Mouse (Mus musculus) heart, embryonic 12.5 days (tissue): ENCODE data around the gene Vmn1r178. TPM values are rescaled to one million over a fixed set of nuclear protein-coding genes. Genes with fewer than 3 reads are reported as not detected.
"Not testable (repeated sequence)": the region's sequence is repeated elsewhere in the genome, so short reads cannot be mapped to it uniquely, and the experiment has no call there.

Source experiments
- ATAC-seq: fragments of 200-750 bp; cut with Nextera tagmentation; 2 replicates; pipeline ENCODE4 v1.8.0; 2017; ENCODE audit warnings: moderate TSS enrichment, moderate library complexity; ENCODE audit not compliant: insufficient number of reproducible peaks, low FRiP score
- H3K27ac ChIP-seq: fragments of 300-500 bp; sonication (generic); 2 replicates; pipeline ENCODE4 v1.5.1; 2016; ENCODE audit warnings: mild to moderate bottlenecking, moderate library complexity; ENCODE audit not compliant: poor library complexity, severe bottlenecking
- H3K27me3 ChIP-seq: fragments of 300-500 bp; sonication (generic); replicated peaks from 2 replicates; pipeline ENCODE4 v1.6.1; 2016; ENCODE audit warnings: mild to moderate bottlenecking, moderate library complexity
- H3K36me3 ChIP-seq: fragments of 300-500 bp; sonication (generic); 2 replicates; pipeline ENCODE4 v1.6.1; 2016; ENCODE audit warnings: mild to moderate bottlenecking, moderate library complexity
- H3K4me1 ChIP-seq: fragments of 300-500 bp; sonication (generic); replicated peaks from 2 replicates; pipeline ENCODE4 v1.6.1; 2016; ENCODE audit warnings: mild to moderate bottlenecking
- H3K4me2 ChIP-seq: fragments of 300-500 bp; sonication (generic); 2 replicates; pipeline ENCODE4 v1.6.1; 2016; ENCODE audit warnings: mild to moderate bottlenecking, moderate library complexity
- H3K4me3 ChIP-seq: fragments of 300-500 bp; sonication (generic); 2 replicates; pipeline ENCODE4 v1.5.1; 2016; ENCODE audit warnings: mild to moderate bottlenecking
- H3K9ac ChIP-seq: fragments of 300-500 bp; sonication (generic); 2 replicates; pipeline ENCODE4 v1.6.1; 2016; ENCODE audit warnings: mild to moderate bottlenecking, moderate library complexity
- H3K9me3 ChIP-seq: fragments of 300-500 bp; sonication (generic); replicated peaks from 2 replicates; pipeline ENCODE4 v1.6.1; 2016; ENCODE audit warnings: mild to moderate bottlenecking, moderate library complexity
- WGBS: fragments of 180-500 bp; shearing (Covaris S2); methylation state at CpG from one replicate; pipeline ENCODE4 v1.1.7; 2016; 5-methylcytosine and 5-hydroxymethylcytosine counted together
- polyA plus RNA-seq: library from polyadenylated mRNA; unstranded; fragments of >200 nt; fragmentation: Nextera tagmentation; extraction: Ambion mirVana; gene quantifications from 2 replicates; pipeline ENCODE4 v1.2.1, GENCODE M21; 2016

The Vmn1r178 gene
- polyA plus RNA-seq = not detected in 2 replicates

- Histone ChIP-seq H3K27ac (no peak within 1 kb of the TSS), H3K36me3 (no peaks in the 10 kb centered on the region), H3K4me3 (no peak within 1 kb of the TSS), H3K9me3 (peaks cover 8% of the 10 kb centered on the region; the same call in 1 of the 2 replicates), H3K27me3 (no peaks in the 10 kb centered on the region), H3K4me1 (no peaks in the 10 kb centered on the region), H3K4me2 (no peak within 1 kb of the TSS), H3K9ac (no peak within 1 kb of the TSS)
- WGBS = 72% methylated on average over 1 of the region's 1 CpGs
- ATAC-seq = no peak
Observed at GRCm38 (mm10) chr7:23891709-23892108, at the start of gene Vmn1r178. TSS of gene Vmn1r178 (plus strand) at chr7:23892009.

- not testable (repeated sequence) for H3K4me2 ChIP-seq, H3K27ac ChIP-seq, ATAC-seq, H3K27me3 ChIP-seq, H3K4me3 ChIP-seq, H3K4me1 ChIP-seq, H3K9ac ChIP-seq, H3K36me3 ChIP-seq
- 0% methylated on average over 1 of the region's 1 CpGs for WGBS
- peaks cover 14% of the 10 kb centered on the region for H3K9me3 ChIP-seq
Observed at GRCm38 (mm10) chr7:23866349-23866748, 25.5 kb upstream of the Vmn1r178 start, which contains the start of gene Vmn1r177. TSS of gene Vmn1r177 (minus strand) at chr7:23866449.

- not testable (repeated sequence) for ATAC-seq
- 56% methylated on average over 4 of the region's 4 CpGs for WGBS
Observed at GRCm38 (mm10) chr7:23876918-23877317, 14.9 kb upstream of the Vmn1r178 start.

GRCm38 (mm10) chr7:23926678-23927077, 34.9 kb downstream of the Vmn1r178 start, which contains the start of gene Vmn1r179:
TSS of gene Vmn1r179 (plus strand) at chr7:23926978.
- Histone ChIP-seq H3K27me3 (no peaks in the 10 kb centered on the region), H3K36me3 (no peaks in the 10 kb centered on the region), H3K27ac (no peak within 1 kb of the TSS), H3K4me1 (no peaks in the 10 kb centered on the region), H3K4me2 (no peak within 1 kb of the TSS), H3K4me3 (no peak within 1 kb of the TSS), H3K9ac (no peak within 1 kb of the TSS), H3K9me3 (peaks cover 11% of the 10 kb centered on the region)
- WGBS = 46% methylated on average over 2 of the region's 2 CpGs
- ATAC-seq = no peak

More at GRCm38 (mm10) chr7:23876918-23877317, 14.9 kb upstream of the Vmn1r178 start:
- H3K36me3 ChIP-seq, H3K4me3 ChIP-seq, H3K27me3 ChIP-seq, H3K9me3 ChIP-seq, H3K9ac ChIP-seq, H3K27ac ChIP-seq, H3K4me1 ChIP-seq, H3K4me2 ChIP-seq: not testable (repeated sequence)

Other genes starting within 250 kb of the Vmn1r178 start
- not detected in 2 replicates for gene Vmn1r172, start 233.7 kb upstream of the Vmn1r178 start, polyA plus RNA-seq
- not detected in 2 replicates for gene Vmn1r173, start 191.3 kb upstream of the Vmn1r178 start, polyA plus RNA-seq
- gene Vmn1r174, start 139.7 kb upstream of the Vmn1r178 start, polyA plus RNA-seq = not detected in 2 replicates
- not detected in 2 replicates for gene Vmn1r175, start 81.4 kb upstream of the Vmn1r178 start, polyA plus RNA-seq
- gene Vmn1r176, start 54.6 kb upstream of the Vmn1r178 start, polyA plus RNA-seq = not detected in 2 replicates
- gene Vmn1r177, start 25.6 kb upstream of the Vmn1r178 start, polyA plus RNA-seq = not detected in 2 replicates
- gene Vmn1r179, start 35.0 kb downstream of the Vmn1r178 start, polyA plus RNA-seq = not detected in 2 replicates
- gene Vmn1r180, start 58.6 kb downstream of the Vmn1r178 start, polyA plus RNA-seq = not detected in 2 replicates
- not detected in 2 replicates for gene Vmn1r181, start 82.6 kb downstream of the Vmn1r178 start, polyA plus RNA-seq
- gene V1rd19, start 109.7 kb downstream of the Vmn1r178 start, polyA plus RNA-seq = not detected in 2 replicates
- 0.01 TPM in 1 of 2 replicates, not detected in the other for gene Vmn1r183, start 161.2 kb downstream of the Vmn1r178 start, polyA plus RNA-seq
- gene Zfp180, start 189.9 kb downstream of the Vmn1r178 start, polyA plus RNA-seq = 15.5 and 16.1 TPM in 2 replicates
- gene Zfp112, start 220.3 kb downstream of the Vmn1r178 start, polyA plus RNA-seq = 4.2 TPM in 2 replicates
- gene Zfp235, start 242.2 kb downstream of the Vmn1r178 start, polyA plus RNA-seq = 7.4 and 8.3 TPM in 2 replicates